Mouse (Mus musculus): ENCODE measurements around the gene Slc25a39.

The Slc25a39 gene

GRCm38 (mm10) chr11:102407834-102408215 lies at the start of gene Slc25a39:
Gene Slc25a39, minus strand, starts transcription at chr11:102407946.
- DNase-seq (ENCODE audit: extremely low read depth, low read depth, low spot score) = no peak

GRCm38 (mm10) chr11:102455740-102456396 lies 48.1 kb upstream of the Slc25a39 start:
- no peak for DNase-seq (ENCODE audit: extremely low read depth, low read depth, low spot score)

- DNase-seq (ENCODE audit: extremely low read depth, low read depth, low spot score) = no peak
Observed at GRCm38 (mm10) chr11:102453131-102453530, 45.4 kb upstream of the Slc25a39 start.

- DNase-seq (ENCODE audit: extremely low read depth, low read depth, low spot score) = no peak
Observed at GRCm38 (mm10) chr11:102449043-102450008, 41.6 kb upstream of the Slc25a39 start.

- no peak for DNase-seq (ENCODE audit: extremely low read depth, low read depth, low spot score)
Observed at GRCm38 (mm10) chr11:102448327-102448726, 40.6 kb upstream of the Slc25a39 start.

- no peak for DNase-seq (ENCODE audit: extremely low read depth, low read depth, low spot score)
Observed at GRCm38 (mm10) chr11:102447497-102447896, 39.8 kb upstream of the Slc25a39 start, which contains the start of gene Fam171a2. Gene Fam171a2, minus strand, starts transcription at chr11:102447682.

- DNase-seq (ENCODE audit: extremely low read depth, low read depth, low spot score) = no peak
Observed at GRCm38 (mm10) chr11:102446581-102447461, 39.1 kb upstream of the Slc25a39 start.

GRCm38 (mm10) chr11:102445891-102446361 lies 38.2 kb upstream of the Slc25a39 start:
- no peak for DNase-seq (ENCODE audit: extremely low read depth, low read depth, low spot score)

GRCm38 (mm10) chr11:102445264-102445890 lies 37.6 kb upstream of the Slc25a39 start:
- no peak for DNase-seq (ENCODE audit: extremely low read depth, low read depth, low spot score)

GRCm38 (mm10) chr11:102444781-102445180 lies 37.0 kb upstream of the Slc25a39 start:
- no peak for DNase-seq (ENCODE audit: extremely low read depth, low read depth, low spot score)

- no peak for DNase-seq (ENCODE audit: extremely low read depth, low read depth, low spot score)
Observed at GRCm38 (mm10) chr11:102444321-102444720, 36.6 kb upstream of the Slc25a39 start.

GRCm38 (mm10) chr11:102443740-102444139 lies 36.0 kb upstream of the Slc25a39 start:
- no peak for DNase-seq (ENCODE audit: extremely low read depth, low read depth, low spot score)

- DNase-seq (ENCODE audit: extremely low read depth, low read depth, low spot score) = no peak
Observed at GRCm38 (mm10) chr11:102442089-102442488, 34.3 kb upstream of the Slc25a39 start.

GRCm38 (mm10) chr11:102441434-102441833 lies 33.7 kb upstream of the Slc25a39 start:
- no peak for DNase-seq (ENCODE audit: extremely low read depth, low read depth, low spot score)

- DNase-seq (ENCODE audit: extremely low read depth, low read depth, low spot score) = no peak
Observed at GRCm38 (mm10) chr11:102440255-102440654, 32.5 kb upstream of the Slc25a39 start.

- DNase-seq (ENCODE audit: extremely low read depth, low read depth, low spot score) = no peak
Observed at GRCm38 (mm10) chr11:102439093-102440082, 31.6 kb upstream of the Slc25a39 start.

GRCm38 (mm10) chr11:102438212-102439092 lies 30.7 kb upstream of the Slc25a39 start:
- DNase-seq (ENCODE audit: extremely low read depth, low read depth, low spot score) = no peak

All from fat pad, adult 2 months (tissue).